8 mouse cellular contexts compared by ENCODE assay signal in the genomic region with DNA sequence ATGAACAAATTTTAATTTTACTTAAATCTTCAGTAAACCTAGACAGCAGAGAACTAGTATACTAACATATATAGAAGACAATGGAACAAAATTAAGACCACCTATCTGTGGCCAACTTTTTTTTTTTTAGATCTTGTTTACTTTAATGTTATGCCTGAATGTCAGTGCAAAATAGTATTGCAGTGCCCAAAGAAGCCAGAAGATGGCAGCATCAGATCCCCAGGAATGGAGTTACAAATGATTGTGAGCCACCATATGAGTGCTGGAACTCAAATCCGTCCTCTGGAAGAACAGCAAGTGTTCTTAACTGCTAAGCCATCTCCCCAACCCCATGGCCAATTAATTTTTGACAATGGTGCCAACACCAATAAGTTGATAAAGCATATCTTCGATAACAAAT. TPM values are rescaled to one million over a fixed set of nuclear protein-coding genes. Genes with fewer than 3 reads are reported as not detected.
DNase-seq lines count a peak whose midpoint lies in the region; ATAC-seq and TF ChIP-seq lines count a peak whose summit lies in the region.

No protein-coding gene starts in this region.

- no peaks in the 10 kb centered on the region for H3K36me3 ChIP-seq in forebrain, embryonic 10.5 days (replicated peaks)
- no peaks in the 10 kb centered on the region for H3K36me3 ChIP-seq in forebrain, embryonic 16.5 days (ENCODE audit: control insufficient read depth, insufficient read depth)
- no peaks in the 10 kb centered on the region for H3K36me3 ChIP-seq in midbrain, postnatal 0 days (ENCODE audit: insufficient read depth, low read length)
- no peaks in the 10 kb centered on the region for H3K36me3 ChIP-seq in midbrain, embryonic 15.5 days (replicated peaks)
- H3K36me3 ChIP-seq in heart, postnatal 0 days (replicated peaks; ENCODE audit: control insufficient read depth, insufficient read depth, low read length): no peaks in the 10 kb centered on the region

- ATAC-seq in forebrain, embryonic 16.5 days: no peak
- ATAC-seq in midbrain, postnatal 0 days (ENCODE audit: low FRiP score): no peak
- no peak for ATAC-seq in midbrain, embryonic 15.5 days (replicated peaks)
- no peak for ATAC-seq in heart, postnatal 0 days (ENCODE audit: insufficient read depth, low read depth)

- no peaks in the 10 kb centered on the region for H3K9me3 ChIP-seq in forebrain, embryonic 10.5 days
- no peaks in the 10 kb centered on the region for H3K9me3 ChIP-seq in forebrain, embryonic 16.5 days (ENCODE audit: control insufficient read depth, low read length)
- H3K9me3 ChIP-seq in midbrain, postnatal 0 days (ENCODE audit: low read length): no peaks in the 10 kb centered on the region
- no peaks in the 10 kb centered on the region for H3K9me3 ChIP-seq in midbrain, embryonic 15.5 days
- H3K9me3 ChIP-seq in heart, postnatal 0 days (replicated peaks; ENCODE audit: control insufficient read depth, low read length): no peaks in the 10 kb centered on the region

- TF ChIP-seq EP300 in heart, postnatal 0 days (IDR thresholded peaks at IDR 0.05; ENCODE audit: low read depth): no peak

- no peak for TF ChIP-seq POLR2A in brain, embryonic 14.5 days (IDR thresholded peaks at IDR 0.05; ENCODE audit: borderline replicate concordance, extremely low read depth, insufficient read depth, insufficient read length, poor library complexity, severe bottlenecking)

- 40% methylated on average over 2 of the region's 2 CpGs for WGBS in forebrain, embryonic 10.5 days
- WGBS in forebrain, embryonic 16.5 days: 37% methylated on average over 2 of the region's 2 CpGs
- 43% methylated on average over 2 of the region's 2 CpGs for WGBS in midbrain, postnatal 0 days
- WGBS in midbrain, embryonic 15.5 days: 52% methylated on average over 2 of the region's 2 CpGs
- 34% methylated on average over 2 of the region's 2 CpGs for WGBS in heart, postnatal 0 days

- H3K27me3 ChIP-seq in forebrain, embryonic 10.5 days (ENCODE audit: poor library complexity, severe bottlenecking): peaks cover 6% of the 10 kb centered on the region; the same call in 1 of the 2 replicates
- H3K27me3 ChIP-seq in forebrain, embryonic 16.5 days (replicated peaks; ENCODE audit: control insufficient read depth, insufficient read depth, low read length): no peaks in the 10 kb centered on the region
- H3K27me3 ChIP-seq in midbrain, postnatal 0 days (ENCODE audit: insufficient read depth, low read length): no peaks in the 10 kb centered on the region
- no peaks in the 10 kb centered on the region for H3K27me3 ChIP-seq in midbrain, embryonic 15.5 days (replicated peaks)
- H3K27me3 ChIP-seq in heart, postnatal 0 days (ENCODE audit: control insufficient read depth, insufficient read depth, low read length): no peaks in the 10 kb centered on the region

- no peaks in the 10 kb centered on the region for H3K4me1 ChIP-seq in forebrain, embryonic 10.5 days
- H3K4me1 ChIP-seq in forebrain, embryonic 16.5 days (replicated peaks; ENCODE audit: control insufficient read depth, insufficient read depth, low read length): no peaks in the 10 kb centered on the region
- H3K4me1 ChIP-seq in midbrain, postnatal 0 days (ENCODE audit: insufficient read depth, low read length): no peaks in the 10 kb centered on the region
- H3K4me1 ChIP-seq in midbrain, embryonic 15.5 days: no peaks in the 10 kb centered on the region
- H3K4me1 ChIP-seq in heart, postnatal 0 days (ENCODE audit: control insufficient read depth, insufficient read depth): no peaks in the 10 kb centered on the region

- H3K4me3 ChIP-seq in forebrain, embryonic 10.5 days: no peak overlapping the region
- no peak overlapping the region for H3K4me3 ChIP-seq in forebrain, embryonic 16.5 days (replicated peaks; ENCODE audit: low read length)
- no peak overlapping the region for H3K4me3 ChIP-seq in midbrain, postnatal 0 days (ENCODE audit: low read depth, low read length)
- H3K4me3 ChIP-seq in midbrain, embryonic 15.5 days: no peak overlapping the region
- H3K4me3 ChIP-seq in heart, postnatal 0 days (ENCODE audit: low read depth, low read length): no peak overlapping the region

- no peak overlapping the region for H3K9ac ChIP-seq in forebrain, embryonic 16.5 days (replicated peaks; ENCODE audit: low read depth, low read length)
- H3K9ac ChIP-seq in midbrain, postnatal 0 days (replicated peaks; ENCODE audit: low read length, poor library complexity, severe bottlenecking): no peak overlapping the region
- H3K9ac ChIP-seq in midbrain, embryonic 15.5 days: no peak overlapping the region
- no peak overlapping the region for H3K9ac ChIP-seq in heart, postnatal 0 days (replicated peaks; ENCODE audit: low read depth, low read length)

- no peak overlapping the region for H3K4me2 ChIP-seq in forebrain, embryonic 16.5 days (ENCODE audit: low read length)
- no peak overlapping the region for H3K4me2 ChIP-seq in midbrain, postnatal 0 days (ENCODE audit: low read depth, low read length, poor library complexity, severe bottlenecking)
- no peak overlapping the region for H3K4me2 ChIP-seq in midbrain, embryonic 15.5 days
- H3K4me2 ChIP-seq in heart, postnatal 0 days (ENCODE audit: low read depth, low read length): no peak overlapping the region

- peak; percentile 59 for TF ChIP-seq CTCF in midbrain, postnatal 0 days (IDR thresholded peaks at IDR 0.05)
- TF ChIP-seq CTCF in brain, embryonic 14.5 days (IDR thresholded peaks at IDR 0.05; ENCODE audit: borderline replicate concordance, extremely low read depth, insufficient read depth, insufficient read length): peak; percentile 46; the same call in 1 of the 2 replicates
- peak; percentile 56 for TF ChIP-seq CTCF in heart, postnatal 0 days (IDR thresholded peaks at IDR 0.05; ENCODE audit: low read depth)

- DNase-seq in forebrain, embryonic 10.5 days (ENCODE audit: extremely low spot score, low spot score): peak; percentile 15
- DNase-seq in midbrain, postnatal 0 days (ENCODE audit: low spot score): no peak
- DNase-seq in brain, embryonic 14.5 days (ENCODE audit: low read depth): peak; percentile 34
- no peak for DNase-seq in heart, postnatal 0 days (ENCODE audit: low spot score)
- DNase-seq in lung, postnatal 10 days: peak; percentile 52
- peak; percentile 21 for DNase-seq in yolk sac, embryonic 10.5 days (ENCODE audit: low spot score)

- H3K27ac ChIP-seq in forebrain, embryonic 10.5 days: no peak overlapping the region
- H3K27ac ChIP-seq in forebrain, embryonic 16.5 days (ENCODE audit: low read length): no peak overlapping the region
- H3K27ac ChIP-seq in midbrain, postnatal 0 days (ENCODE audit: low read depth, low read length): no peak overlapping the region
- no peak overlapping the region for H3K27ac ChIP-seq in midbrain, embryonic 15.5 days
- no peak overlapping the region for H3K27ac ChIP-seq in heart, postnatal 0 days (ENCODE audit: low read depth)

RNA-seq across cellular contexts. Expression of gene Rbbp7, which starts 40.6 kb away (rescaled TPM):
- 416 and 428 TPM in 2 replicates for polyA plus RNA-seq in forebrain, embryonic 10.5 days (2016; fragmentation: Nextera tagmentation; extraction: Ambion mirVana)
- 231 and 261 TPM in 2 replicates for polyA plus RNA-seq in forebrain, embryonic 16.5 days (2015; fragmentation: Nextera tagmentation; extraction: Ambion mirVana)
- 113 and 134 TPM in 2 replicates for total RNA-seq in midbrain, postnatal 0 days (2014; rRNA removed)
- polyA plus RNA-seq in midbrain, postnatal 0 days (2015; fragmentation: Nextera tagmentation; extraction: Ambion mirVana): 229 and 240 TPM in 2 replicates
- 201 and 210 TPM in 2 replicates for polyA plus RNA-seq in midbrain, embryonic 15.5 days (2015; fragmentation: Nextera tagmentation; extraction: Ambion mirVana)
- polyA plus RNA-seq in brain, embryonic 14.5 days (2012; rRNA removed): 113 and 119 TPM in 2 replicates
- 196 and 220 TPM in 2 replicates for total RNA-seq in heart, postnatal 0 days (2014; rRNA removed; ENCODE audit: low replicate concordance)
- 316 and 331 TPM in 2 replicates for polyA plus RNA-seq in heart, postnatal 0 days (2015; fragmentation: Nextera tagmentation; extraction: Ambion mirVana)

Comparison
In these comparisons a context has a peak if more than half of its experiments do, and no peak if none do; other contexts are left out.
1. DNase-seq: peak in forebrain, embryonic 10.5 days (single experiment), brain, embryonic 14.5 days (single experiment), lung, postnatal 10 days (single experiment) and yolk sac, embryonic 10.5 days (single experiment); none in midbrain, postnatal 0 days (single experiment) and heart, postnatal 0 days (single experiment).
2. Peak in every context shown above with its lines, with median percentiles within 50 percentile points of each other: CTCF ChIP-seq.